Mouse (Mus musculus) intestine, embryonic 14.5 days (tissue): ENCODE measurements around the gene Gm12166. TPM values are rescaled to one million over a fixed set of nuclear protein-coding genes. Genes with fewer than 3 reads are reported as not detected.

Source experiments
- ATAC-seq: fragments of 200-750 bp; cut with Nextera tagmentation; replicated peaks from 2 replicates; pipeline ENCODE4 v1.8.0; 2017; ENCODE audit warnings: low read depth, moderate number of reproducible peaks, moderate TSS enrichment, moderate library complexity; ENCODE audit not compliant: low FRiP score, low TSS enrichment
- DNase-seq: peaks from one replicate; pipeline ENCODE4 v3.0.0-alpha.2; 2018; ENCODE audit warnings: low spot score
- H3K27ac ChIP-seq: fragments of 300-500 bp; sonication (generic); 2 replicates; pipeline ENCODE4 v1.5.1; 2014; ENCODE audit warnings: low read depth, mild to moderate bottlenecking, control low read depth
- H3K27me3 ChIP-seq: fragments of 300-500 bp; sonication (generic); replicated peaks from 2 replicates; pipeline ENCODE4 v1.6.1; 2014; ENCODE audit warnings: low read length, control low read depth; ENCODE audit not compliant: control insufficient read depth, insufficient read depth
- H3K36me3 ChIP-seq: fragments of 300-500 bp; sonication (generic); 2 replicates; pipeline ENCODE4 v1.6.1; 2014; ENCODE audit warnings: low read length, control low read depth; ENCODE audit not compliant: control insufficient read depth, insufficient read depth
- H3K4me1 ChIP-seq: fragments of 300-500 bp; sonication (generic); replicated peaks from 2 replicates; pipeline ENCODE4 v1.6.1; 2014; ENCODE audit warnings: low read length, control low read depth, mixed read lengths; ENCODE audit not compliant: control insufficient read depth, insufficient read depth
- H3K4me2 ChIP-seq: fragments of 300-500 bp; sonication (generic); 2 replicates; pipeline ENCODE4 v1.6.1; 2014; ENCODE audit warnings: low read length
- H3K4me3 ChIP-seq: fragments of 300-500 bp; sonication (generic); 2 replicates; pipeline ENCODE4 v1.5.1; 2014; ENCODE audit warnings: low read depth, low read length, control low read depth, mixed read lengths
- H3K9ac ChIP-seq: fragments of 300-500 bp; sonication (generic); 2 replicates; pipeline ENCODE4 v1.6.1; 2014; ENCODE audit warnings: mild to moderate bottlenecking, low read length
- H3K9me3 ChIP-seq: fragments of 300-500 bp; sonication (generic); 2 replicates; pipeline ENCODE4 v1.6.1; 2016; ENCODE audit warnings: low read length, control low read depth; ENCODE audit not compliant: control insufficient read depth
- WGBS: fragments of 180-500 bp; shearing (Covaris S2); extraction: QIAGEN DNeasy Blood & Tissue Kit; methylation state at CpG from one replicate; pipeline ENCODE4 v1.1.7; 2014; 5-methylcytosine and 5-hydroxymethylcytosine counted together
- polyA plus RNA-seq: library from polyadenylated mRNA; unstranded; fragments of >200 nt; fragmentation: Nextera tagmentation; extraction: Ambion mirVana; gene quantifications from 2 replicates; pipeline ENCODE4 v1.2.1, GENCODE M21; 2014

Gm12166 gene
- polyA plus RNA-seq, 1 experiment from 2014 or later, result 4.1 TPM

DNA sequence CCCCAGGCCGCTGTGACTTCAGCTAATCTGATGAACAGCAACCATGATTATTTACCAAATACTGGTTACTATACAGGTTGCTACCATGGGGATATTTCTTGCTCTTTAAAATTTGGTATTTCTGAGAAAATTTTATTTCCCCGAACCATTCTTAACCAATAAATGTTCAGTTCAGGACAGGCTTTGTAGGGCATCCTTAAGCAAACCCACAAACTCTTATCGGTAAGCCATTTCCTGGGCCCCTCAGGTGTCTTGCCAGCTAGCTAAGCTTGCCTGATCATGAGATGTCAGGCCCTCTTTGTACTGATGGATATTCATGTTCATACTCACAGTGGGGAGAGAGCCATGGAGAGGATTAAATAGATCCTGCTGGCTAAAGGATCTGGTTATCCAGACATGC, 34.3 kb upstream of the Gm12166 start:
- H3K4me2 ChIP-seq, result no peak overlapping the region
- no peak overlapping the region for H3K4me3 ChIP-seq
- 91% methylated on average over 3 of the region's 3 CpGs for WGBS
- no peak for DNase-seq
- H3K4me1 ChIP-seq, result peaks cover 29% of the 10 kb centered on the region
- H3K9ac ChIP-seq, result no peak overlapping the region
- H3K27ac ChIP-seq, result peak overlapping the region; percentile 66
- 0 out of 2 replicates have a peak, but pooled peaks cover 6% of the 10 kb centered on the region for H3K36me3 ChIP-seq
- no peaks in the 10 kb centered on the region for H3K27me3 ChIP-seq
- no peak for ATAC-seq
- H3K9me3 ChIP-seq, result no peaks in the 10 kb centered on the region

DNA sequence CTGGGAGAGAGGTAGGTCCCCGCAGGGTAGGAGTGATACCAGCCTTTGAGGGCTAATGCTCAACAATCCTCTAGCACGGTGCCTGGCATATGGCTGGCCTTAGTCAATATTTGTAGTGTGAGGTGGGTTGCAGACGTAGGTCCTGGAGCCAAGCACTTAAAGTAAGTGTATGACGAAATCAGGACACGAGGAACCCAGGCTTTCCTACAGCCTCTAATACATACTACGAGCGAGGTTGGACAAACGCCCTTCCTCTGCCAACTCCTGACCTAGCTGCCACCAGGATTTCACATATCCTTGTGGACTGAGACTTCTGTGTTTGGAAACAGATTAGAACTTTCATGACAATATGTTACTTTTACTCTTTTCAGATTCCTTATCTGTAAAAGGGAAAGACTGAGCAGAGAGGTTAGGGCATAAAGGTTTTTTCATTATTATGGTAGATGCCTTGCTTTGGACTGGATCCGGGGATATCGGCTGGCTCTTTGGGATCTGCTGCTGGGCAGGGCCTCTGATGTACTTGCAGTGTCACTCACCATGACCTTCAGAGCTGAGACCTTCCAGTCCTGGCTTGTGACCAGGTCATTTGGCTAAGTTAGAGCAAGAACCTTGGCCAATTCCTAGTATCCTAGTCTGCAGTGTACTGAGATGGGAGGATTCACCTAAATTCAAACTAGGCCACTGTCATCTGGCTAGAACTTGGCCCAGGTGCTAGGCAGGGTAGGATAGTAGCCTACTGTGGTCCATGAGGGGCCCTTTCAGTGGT, 33.5 kb upstream of the Gm12166 start:
- DNase-seq, result no peak
- Histone ChIP-seq H3K9me3 (no peaks in the 10 kb centered on the region), H3K4me1 (peaks cover 21% of the 10 kb centered on the region), H3K27ac (peak overlapping the region; percentile 66; the same call in 1 of the 2 replicates), H3K4me3 (no peak overlapping the region), H3K27me3 (no peaks in the 10 kb centered on the region), H3K9ac (no peak overlapping the region), H3K4me2 (no peak overlapping the region), H3K36me3 (0 out of 2 replicates have a peak, but pooled peaks cover 6% of the 10 kb centered on the region)
- WGBS, result 89% methylated on average over 10 of the region's 10 CpGs
- ATAC-seq, result no peak

DNA sequence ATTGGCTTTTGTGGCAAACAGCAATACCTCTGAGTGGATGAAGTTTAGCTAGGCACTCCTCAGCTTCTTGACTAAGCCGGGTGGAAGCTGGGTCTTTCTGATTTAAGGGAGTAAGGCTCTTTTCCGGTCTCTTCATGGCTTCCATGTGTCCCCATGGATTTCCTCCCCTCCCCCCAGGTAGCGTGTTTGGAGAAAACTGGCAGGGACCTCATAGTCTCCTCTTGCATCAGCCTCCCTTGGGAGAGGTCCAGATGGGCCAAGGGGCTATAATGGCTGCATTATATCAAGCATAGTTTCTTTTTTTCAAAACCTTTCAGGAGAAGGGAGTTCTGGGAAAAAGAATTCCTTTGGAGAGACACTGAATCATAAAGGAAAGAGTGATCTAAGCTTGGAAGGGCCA, 32.4 kb upstream of the Gm12166 start:
- H3K4me2 ChIP-seq, result no peak overlapping the region
- no peaks in the 10 kb centered on the region for H3K27me3 ChIP-seq
- ATAC-seq (no peak), DNase-seq (no peak)
- no peak overlapping the region for H3K9ac ChIP-seq
- 82% methylated on average over 3 of the region's 3 CpGs for WGBS
- peak overlapping the region; percentile 14; the same call in 1 of the 2 replicates for H3K27ac ChIP-seq
- H3K4me3 ChIP-seq, result no peak overlapping the region
- no peaks in the 10 kb centered on the region for H3K9me3 ChIP-seq
- 0 out of 2 replicates have a peak, but pooled peaks cover 6% of the 10 kb centered on the region for H3K36me3 ChIP-seq
- peaks cover 18% of the 10 kb centered on the region for H3K4me1 ChIP-seq

DNA sequence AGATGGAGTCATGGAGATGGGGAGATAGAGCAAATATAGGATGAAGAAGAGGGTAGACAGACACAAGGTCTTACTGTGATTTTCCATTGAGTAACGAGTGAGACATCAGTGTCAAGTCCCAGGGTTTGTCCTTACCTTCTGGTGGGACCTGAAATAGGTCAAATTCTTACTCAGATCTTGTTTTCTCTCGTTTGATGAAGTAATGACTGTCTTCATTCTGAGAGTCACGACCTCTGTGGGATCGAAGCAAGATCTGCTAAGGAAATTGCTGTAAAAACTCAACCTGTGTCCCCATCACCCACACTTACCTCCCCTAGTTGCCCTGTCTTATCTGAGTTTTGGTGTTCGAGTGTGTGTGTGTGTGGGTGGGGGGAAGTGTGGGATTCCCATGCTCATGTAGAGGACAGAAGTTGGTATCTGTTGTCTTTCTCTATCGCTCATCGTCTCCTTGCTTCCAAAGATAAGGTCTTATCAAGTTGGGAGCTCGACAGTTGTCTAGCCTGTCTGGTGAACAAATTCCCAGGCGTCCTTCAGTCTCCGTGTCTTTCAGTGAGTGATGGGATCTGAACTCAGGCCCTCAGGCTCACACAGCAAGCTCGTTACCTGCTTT, 31.8 kb upstream of the Gm12166 start:
- no peak for ATAC-seq
- Histone ChIP-seq H3K27me3 (no peaks in the 10 kb centered on the region), H3K4me2 (no peak overlapping the region), H3K27ac (peak overlapping the region; percentile 14; the same call in 1 of the 2 replicates), H3K9ac (no peak overlapping the region), H3K4me1 (peaks cover 15% of the 10 kb centered on the region), H3K4me3 (no peak overlapping the region), H3K9me3 (no peaks in the 10 kb centered on the region), H3K36me3 (0 out of 2 replicates have a peak, but pooled peaks cover 6% of the 10 kb centered on the region)
- DNase-seq, result no peak
- 84% methylated on average over 11 of the region's 11 CpGs for WGBS

DNA sequence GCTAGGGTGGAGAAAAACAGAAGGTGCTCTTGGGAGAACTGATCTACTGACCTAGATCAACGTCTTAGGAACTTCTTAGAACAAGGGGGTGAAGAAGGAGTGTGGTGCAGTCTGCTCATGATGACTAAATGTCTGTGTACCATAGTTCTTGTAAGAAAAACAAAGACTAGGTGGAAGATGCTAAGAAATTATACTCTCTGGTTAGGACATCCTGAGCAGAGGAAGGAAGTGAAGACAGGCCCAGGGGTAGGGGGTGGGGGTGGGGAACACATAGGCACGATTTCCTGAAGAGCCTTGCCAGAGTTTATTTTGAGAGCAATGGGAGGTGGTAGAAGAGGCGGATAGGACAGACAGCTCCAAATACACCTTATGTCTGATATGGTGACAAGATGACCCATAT, 31.3 kb upstream of the Gm12166 start:
- H3K27ac ChIP-seq, result no peak overlapping the region
- DNase-seq, result no peak
- no peak overlapping the region for H3K9ac ChIP-seq
- H3K9me3 ChIP-seq, result no peaks in the 10 kb centered on the region
- peaks cover 9% of the 10 kb centered on the region for H3K4me1 ChIP-seq
- ATAC-seq, result no peak
- no peak overlapping the region for H3K4me3 ChIP-seq
- 0 out of 2 replicates have a peak, but pooled peaks cover 6% of the 10 kb centered on the region for H3K36me3 ChIP-seq
- no peaks in the 10 kb centered on the region for H3K27me3 ChIP-seq
- 70% methylated on average over 3 of the region's 3 CpGs for WGBS
- no peak overlapping the region for H3K4me2 ChIP-seq

DNA sequence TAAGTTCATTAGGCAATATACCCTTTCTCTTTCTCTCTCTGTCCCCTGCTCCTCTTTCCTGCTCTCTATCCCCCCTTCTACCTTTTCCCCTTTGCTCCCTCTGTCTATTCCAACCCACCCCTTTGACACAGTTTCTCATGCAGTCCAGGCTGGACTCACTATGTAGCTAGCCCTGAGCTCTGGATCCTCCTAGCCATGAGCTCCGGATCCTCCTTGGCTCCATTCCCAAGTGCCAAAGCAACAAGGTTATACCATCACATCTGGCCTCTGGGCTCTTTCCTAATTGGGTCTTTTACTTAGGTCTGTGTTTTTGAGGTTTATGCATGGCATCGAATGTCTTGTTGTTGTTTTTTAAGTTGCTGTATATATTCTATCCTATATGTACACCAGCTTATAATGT, 29.0 kb upstream of the Gm12166 start:
- Histone ChIP-seq H3K27ac (no peak overlapping the region), H3K4me1 (no peaks in the 10 kb centered on the region; the same call in 1 of the 2 replicates), H3K27me3 (no peaks in the 10 kb centered on the region), H3K4me3 (no peak overlapping the region), H3K9me3 (no peaks in the 10 kb centered on the region), H3K4me2 (no peak overlapping the region), H3K36me3 (peaks cover 20% of the 10 kb centered on the region), H3K9ac (no peak overlapping the region)
- DNase-seq, result no peak
- ATAC-seq, result no peak
- WGBS, result 81% methylated on average over 2 of the region's 2 CpGs

DNA sequence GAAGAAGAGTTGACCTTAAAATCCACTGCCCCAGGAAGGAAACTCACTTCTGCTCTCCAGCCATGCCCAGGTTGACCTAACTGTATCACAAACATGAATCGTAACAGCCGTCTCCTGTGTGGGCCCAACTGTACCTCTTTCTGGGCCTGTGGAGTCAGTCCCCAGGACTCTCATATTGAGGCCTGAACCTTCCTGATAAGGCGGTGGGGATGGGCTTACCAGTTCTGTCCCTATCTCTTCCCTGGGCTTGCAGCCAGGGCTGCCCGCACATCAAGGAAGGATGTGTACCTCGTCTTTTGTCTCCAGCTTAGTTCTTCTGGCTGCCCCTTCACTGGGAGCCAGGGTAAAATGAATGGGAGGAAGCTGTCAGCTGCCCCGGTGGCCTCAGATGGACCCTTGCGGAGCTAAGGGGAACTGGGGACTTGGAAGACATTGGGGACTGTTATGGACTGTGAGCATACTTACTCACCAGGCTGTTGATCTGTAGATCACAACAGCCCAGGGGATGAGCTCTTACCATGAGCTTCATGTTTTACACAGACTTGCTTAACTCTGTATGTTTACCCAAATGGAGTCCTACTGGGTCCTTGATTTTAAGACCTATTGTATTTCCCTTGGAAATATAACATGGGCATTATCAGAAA, 25.7 kb upstream of the Gm12166 start:
- H3K4me2 ChIP-seq, result no peak overlapping the region
- DNase-seq (no peak), ATAC-seq (no peak)
- H3K9ac ChIP-seq, result no peak overlapping the region
- H3K27me3 ChIP-seq, result no peaks in the 10 kb centered on the region
- peaks cover 7% of the 10 kb centered on the region for H3K4me1 ChIP-seq
- H3K27ac ChIP-seq, result no peak overlapping the region
- H3K4me3 ChIP-seq, result no peak overlapping the region
- peaks cover 22% of the 10 kb centered on the region for H3K36me3 ChIP-seq
- no peaks in the 10 kb centered on the region for H3K9me3 ChIP-seq
- 81% methylated on average over 7 of the region's 7 CpGs for WGBS

DNA sequence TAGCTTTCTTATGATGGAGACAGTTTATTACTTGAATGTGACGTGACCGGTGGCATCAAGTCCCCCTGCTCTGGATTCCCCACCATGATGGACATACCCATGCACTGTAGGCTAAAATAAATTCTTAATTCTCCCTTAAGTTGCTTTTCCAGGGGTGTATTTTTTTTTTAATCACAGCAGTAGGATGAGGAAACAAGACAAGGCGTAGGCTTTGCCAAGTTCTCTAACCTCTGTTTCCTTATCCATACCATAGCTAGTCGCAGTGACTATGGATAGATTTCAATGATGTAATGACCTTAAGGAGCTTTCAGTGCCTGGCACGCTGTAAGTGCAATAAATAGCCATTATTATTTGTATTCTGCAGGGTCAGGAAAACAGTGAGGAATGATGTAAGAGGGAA, 25.2 kb upstream of the Gm12166 start:
- Histone ChIP-seq H3K9me3 (no peaks in the 10 kb centered on the region), H3K4me3 (no peak overlapping the region), H3K4me2 (no peak overlapping the region), H3K27me3 (no peaks in the 10 kb centered on the region), H3K27ac (no peak overlapping the region), H3K9ac (no peak overlapping the region), H3K36me3 (peaks cover 26% of the 10 kb centered on the region), H3K4me1 (peaks cover 13% of the 10 kb centered on the region)
- ATAC-seq (no peak), DNase-seq (no peak)
- WGBS, result 90% methylated on average over 5 of the region's 5 CpGs
